In genomic region chr3:81773012-81773411, GRCm38 (mm10) we compare ENCODE assay signal across 30 mouse cellular contexts.
"Had no signal": no experiment of that assay in that cellular context is flagged by ENCODE, and none has a peak within 500 bp of the region (broad histone marks: within the 10 kb centered on the region; RNA-seq: fewer than 3 reads in every experiment).

No protein-coding gene starts in this region.

- H3K9me3 ChIP-seq: limb, embryonic 10.5 days; limb, embryonic 12.5 days; limb, embryonic 13.5 days; limb, embryonic 15.5 days; liver, embryonic 12.5 days; liver, embryonic 13.5 days; liver, embryonic 15.5 days; lung, embryonic 15.5 days; megakaryocyte, embryonic 14.5 days; midbrain, embryonic 10.5 days; midbrain, embryonic 12.5 days; midbrain, embryonic 13.5 days; midbrain, embryonic 15.5 days; neural tube, embryonic 12.5 days had no signal

- H3K4me2 ChIP-seq: limb, embryonic 12.5 days; limb, embryonic 13.5 days; limb, embryonic 15.5 days; liver, embryonic 11.5 days; liver, embryonic 12.5 days; liver, embryonic 13.5 days; liver, embryonic 15.5 days; lung, embryonic 14.5 days; lung, embryonic 15.5 days; midbrain, embryonic 11.5 days; midbrain, embryonic 12.5 days; midbrain, embryonic 13.5 days; midbrain, embryonic 15.5 days; neural tube, embryonic 12.5 days had no signal

- DNase-seq: left cerebral cortex, postnatal 4 days; liver; liver, embryonic 13.5 days; liver, postnatal 0 days; lung, adult 18-20 months; lung, adult 2 months; lung, embryonic 14.5 days; lung, postnatal 10 days; lung, postnatal 14 days; lung, postnatal 36 days; lung, postnatal 4 days; midbrain, embryonic 14.5 days had no signal

- H3K9ac ChIP-seq: limb, embryonic 12.5 days; limb, embryonic 13.5 days; limb, embryonic 15.5 days; liver, embryonic 12.5 days; liver, embryonic 13.5 days; liver, embryonic 14.5 days; liver, embryonic 15.5 days; liver, postnatal 0 days; lung, embryonic 14.5 days; lung, embryonic 15.5 days; midbrain, embryonic 12.5 days; midbrain, embryonic 13.5 days; midbrain, embryonic 15.5 days; neural tube, embryonic 12.5 days had no signal

- H3K27ac ChIP-seq: limb, embryonic 10.5 days; limb, embryonic 12.5 days; limb, embryonic 13.5 days; limb, embryonic 15.5 days; liver, embryonic 12.5 days; liver, embryonic 13.5 days; liver, embryonic 14.5 days; liver, embryonic 15.5 days; lung, embryonic 15.5 days; macrophage; midbrain, embryonic 10.5 days; midbrain, embryonic 12.5 days; midbrain, embryonic 13.5 days; midbrain, embryonic 15.5 days; neural tube, embryonic 12.5 days had no signal

- H3K4me3 ChIP-seq: limb, embryonic 10.5 days; limb, embryonic 12.5 days; limb, embryonic 13.5 days; limb, embryonic 15.5 days; liver, embryonic 12.5 days; liver, embryonic 13.5 days; liver, embryonic 15.5 days; lung, embryonic 15.5 days; megakaryocyte, embryonic 14.5 days; midbrain, embryonic 10.5 days; midbrain, embryonic 12.5 days; midbrain, embryonic 13.5 days; midbrain, embryonic 15.5 days; myocyte; neural tube, embryonic 12.5 days had no signal

- H3K4me1 ChIP-seq: limb, embryonic 10.5 days; limb, embryonic 12.5 days; limb, embryonic 13.5 days; limb, embryonic 15.5 days; liver, embryonic 12.5 days; liver, embryonic 13.5 days; liver, embryonic 15.5 days; lung, embryonic 15.5 days; midbrain, embryonic 10.5 days; midbrain, embryonic 12.5 days; midbrain, embryonic 13.5 days; midbrain, embryonic 15.5 days; neural tube, embryonic 12.5 days had no signal

- H3K27me3 ChIP-seq: limb, embryonic 12.5 days; limb, embryonic 13.5 days; limb, embryonic 15.5 days; liver, embryonic 12.5 days; liver, embryonic 13.5 days; liver, embryonic 15.5 days; lung, embryonic 15.5 days; megakaryocyte, embryonic 14.5 days; midbrain, embryonic 12.5 days; midbrain, embryonic 13.5 days; midbrain, embryonic 15.5 days; neural tube, embryonic 12.5 days had no signal

- H3K36me3 ChIP-seq: limb, embryonic 10.5 days; limb, embryonic 12.5 days; limb, embryonic 13.5 days; limb, embryonic 15.5 days; liver, embryonic 12.5 days; liver, embryonic 13.5 days; liver, embryonic 15.5 days; lung, embryonic 15.5 days; midbrain, embryonic 10.5 days; midbrain, embryonic 12.5 days; midbrain, embryonic 13.5 days; midbrain, embryonic 15.5 days; neural tube, embryonic 12.5 days had no signal
